ENCODE assay signal across 9 mouse cellular contexts in genomic region chr5:104218926-104219325, GRCm38 (mm10). TPM values are rescaled to one million over a fixed set of nuclear protein-coding genes. Genes with fewer than 3 reads are reported as not detected.
DNase-seq lines count a peak whose midpoint lies in the region; ATAC-seq and TF ChIP-seq lines count a peak whose summit lies in the region.
"Had no signal": no experiment of that assay in that cellular context is flagged by ENCODE, and none has a peak within 500 bp of the region (broad histone marks: within the 10 kb centered on the region; RNA-seq: fewer than 3 reads in every experiment).

No protein-coding gene starts in this region.

- no peak for TF ChIP-seq POLR2A in limb, embryonic 14.5 days (IDR thresholded peaks at IDR 0.05; ENCODE audit: borderline replicate concordance, extremely low read depth, insufficient read depth, insufficient read length)

- ATAC-seq in hindbrain, embryonic 15.5 days (ENCODE audit: low FRiP score, low read depth) = peak; percentile 61; the same call in 1 of the 2 replicates
- no peak for ATAC-seq in limb, embryonic 14.5 days (ENCODE audit: low FRiP score, low read depth)

- no peaks in the 10 kb centered on the region for H3K27me3 ChIP-seq in hindbrain, embryonic 15.5 days
- H3K27me3 ChIP-seq in limb, embryonic 14.5 days (ENCODE audit: control insufficient read depth, insufficient read depth, low read length) = no peaks in the 10 kb centered on the region
- H3K27me3 ChIP-seq: heart, embryonic 15.5 days had no signal

- 28% methylated on average over 5 of the region's 5 CpGs for WGBS in hindbrain, embryonic 15.5 days
- 29% methylated on average over 5 of the region's 5 CpGs for WGBS in limb, embryonic 14.5 days

- H3K9ac ChIP-seq in hindbrain, embryonic 15.5 days = no peak overlapping the region
- no peak overlapping the region for H3K9ac ChIP-seq in limb, embryonic 14.5 days (ENCODE audit: low read depth, low read length, severe bottlenecking)
- H3K9ac ChIP-seq: heart, embryonic 15.5 days had no signal

- H3K4me2 ChIP-seq in hindbrain, embryonic 15.5 days = no peak overlapping the region
- H3K4me2 ChIP-seq in limb, embryonic 14.5 days (replicated peaks; ENCODE audit: low read depth, low read length, severe bottlenecking) = no peak overlapping the region
- H3K4me2 ChIP-seq: heart, embryonic 15.5 days had no signal

- H3K4me1 ChIP-seq in hindbrain, embryonic 15.5 days (replicated peaks) = no peaks in the 10 kb centered on the region
- H3K4me1 ChIP-seq in limb, embryonic 14.5 days (ENCODE audit: control insufficient read depth, insufficient read depth, low read length) = no peaks in the 10 kb centered on the region

- no peak overlapping the region for H3K4me3 ChIP-seq in hindbrain, embryonic 15.5 days
- no peak overlapping the region for H3K4me3 ChIP-seq in limb, embryonic 14.5 days (replicated peaks; ENCODE audit: low read length)
- H3K4me3 ChIP-seq: heart, embryonic 15.5 days had no signal

- no peak overlapping the region for H3K27ac ChIP-seq in hindbrain, embryonic 15.5 days (replicated peaks)
- no peak overlapping the region for H3K27ac ChIP-seq in limb, embryonic 14.5 days (replicated peaks; ENCODE audit: low read depth, low read length)
- H3K27ac ChIP-seq: heart, embryonic 15.5 days had no signal

- DNase-seq in cerebellum, postnatal 14 days = peak; percentile 51 to 53
- no peak for DNase-seq in cerebellum, adult 18-20 months
- DNase-seq in 416B (ENCODE audit: low read depth) = peak; percentile 28
- DNase-seq in cerebellum, postnatal 25 days = peak; percentile 15 to 21
- peak; percentile 33 for DNase-seq in limb, embryonic 14.5 days (ENCODE audit: low spot score)
- DNase-seq in urinary bladder, postnatal 25 days (ENCODE audit: low spot score) = no peak
- DNase-seq in urinary bladder, postnatal 10 days (ENCODE audit: low spot score) = no peak

- no peaks in the 10 kb centered on the region for H3K36me3 ChIP-seq in hindbrain, embryonic 15.5 days
- no peaks in the 10 kb centered on the region for H3K36me3 ChIP-seq in limb, embryonic 14.5 days (ENCODE audit: control insufficient read depth, insufficient read depth, low read length)
- H3K36me3 ChIP-seq: heart, embryonic 15.5 days had no signal

- H3K9me3 ChIP-seq in hindbrain, embryonic 15.5 days = no peaks in the 10 kb centered on the region
- no peaks in the 10 kb centered on the region for H3K9me3 ChIP-seq in limb, embryonic 14.5 days (ENCODE audit: control insufficient read depth, low read length)
- H3K9me3 ChIP-seq: heart, embryonic 15.5 days had no signal

RNA-seq across cellular contexts. Expression of gene Dmp1, which starts 16.5 kb away (rescaled TPM):
- 0.21 and 0.33 TPM in 2 replicates for polyA plus RNA-seq in hindbrain, embryonic 15.5 days (2015; fragmentation: Nextera tagmentation; extraction: Ambion mirVana)
- 2.5 and 3.0 TPM in 2 replicates for polyA plus RNA-seq in limb, embryonic 14.5 days (2012; rRNA removed)
- polyA plus RNA-seq in limb, embryonic 14.5 days (2014; fragmentation: Nextera tagmentation; extraction: Ambion mirVana) = 5.1 and 5.8 TPM in 2 replicates

RNA-seq across cellular contexts. Expression of gene Dspp, which starts 48.4 kb away (rescaled TPM):
- polyA plus RNA-seq in hindbrain, embryonic 15.5 days (2015; fragmentation: Nextera tagmentation; extraction: Ambion mirVana) = not detected in 2 replicates
- not detected in 2 replicates for polyA plus RNA-seq in limb, embryonic 14.5 days (2012; rRNA removed)
- polyA plus RNA-seq in limb, embryonic 14.5 days (2014; fragmentation: Nextera tagmentation; extraction: Ambion mirVana) = not detected in 2 replicates
- polyA plus RNA-seq: heart, embryonic 15.5 days had no signal

Comparison
In these comparisons a context has a peak if more than half of its experiments do, and no peak if none do; other contexts are left out.
1. DNase-seq: peak in cerebellum, postnatal 14 days (2 of 2), 416B (single experiment), cerebellum, postnatal 25 days (2 of 2) and limb, embryonic 14.5 days (single experiment); none in cerebellum, adult 18-20 months (0 of 2), urinary bladder, postnatal 25 days (single experiment) and urinary bladder, postnatal 10 days (single experiment).